Mouse (Mus musculus) gastrocnemius, postnatal 14 days (tissue): ENCODE data around the gene Ddx52. TPM values are rescaled to one million over a fixed set of nuclear protein-coding genes. Genes with fewer than 3 reads are reported as not detected.
A peak's percentile ranks its signal among the peaks of the same experiment; 100 is the strongest.

Experiments
- DNase-seq: peaks from one replicate; pipeline ENCODE4 v3.0.0; 2021; ENCODE audit warnings: mixed read lengths
- intact Hi-C: fragments of 180-260 bp; cut with DNase I; formaldehyde crosslinking; loops from one replicate; pipeline ENCODE4 v1.15.1; 2025; ENCODE audit warnings: low total_unique reads
- long read RNA-seq, 2 experiments: library from polyadenylated mRNA; stranded (forward); transcript quantifications; one replicate each; pipeline ENCODE4 v2.0.0; 2021
- total RNA-seq, 2 experiments: library from RNA; stranded (reverse); gene quantifications; 2 replicates each; pipeline ENCODE4 v1.2.3; 2021

The Ddx52 gene
- 1 to 10 TPM; 9.3 to 9.4 TPM for total RNA-seq
- long read RNA-seq, experiment 1, transcript Ddx52-201 (15 exons, 3,194 nt): major isoform, 18 of 20 reads
- long read RNA-seq, experiment 1, partial matches to known transcripts: 1 of 20 reads
- long read RNA-seq, experiment 1, other reads (novel, unspliced or antisense): 1 of 20 reads
- long read RNA-seq, experiment 2, transcript Ddx52-201 (15 exons, 3,194 nt): major isoform, 15 of 21 reads
- long read RNA-seq, experiment 2, partial matches to known transcripts: 5 of 21 reads
- long read RNA-seq, experiment 2, other reads (novel, unspliced or antisense): 1 of 21 reads

DNA sequence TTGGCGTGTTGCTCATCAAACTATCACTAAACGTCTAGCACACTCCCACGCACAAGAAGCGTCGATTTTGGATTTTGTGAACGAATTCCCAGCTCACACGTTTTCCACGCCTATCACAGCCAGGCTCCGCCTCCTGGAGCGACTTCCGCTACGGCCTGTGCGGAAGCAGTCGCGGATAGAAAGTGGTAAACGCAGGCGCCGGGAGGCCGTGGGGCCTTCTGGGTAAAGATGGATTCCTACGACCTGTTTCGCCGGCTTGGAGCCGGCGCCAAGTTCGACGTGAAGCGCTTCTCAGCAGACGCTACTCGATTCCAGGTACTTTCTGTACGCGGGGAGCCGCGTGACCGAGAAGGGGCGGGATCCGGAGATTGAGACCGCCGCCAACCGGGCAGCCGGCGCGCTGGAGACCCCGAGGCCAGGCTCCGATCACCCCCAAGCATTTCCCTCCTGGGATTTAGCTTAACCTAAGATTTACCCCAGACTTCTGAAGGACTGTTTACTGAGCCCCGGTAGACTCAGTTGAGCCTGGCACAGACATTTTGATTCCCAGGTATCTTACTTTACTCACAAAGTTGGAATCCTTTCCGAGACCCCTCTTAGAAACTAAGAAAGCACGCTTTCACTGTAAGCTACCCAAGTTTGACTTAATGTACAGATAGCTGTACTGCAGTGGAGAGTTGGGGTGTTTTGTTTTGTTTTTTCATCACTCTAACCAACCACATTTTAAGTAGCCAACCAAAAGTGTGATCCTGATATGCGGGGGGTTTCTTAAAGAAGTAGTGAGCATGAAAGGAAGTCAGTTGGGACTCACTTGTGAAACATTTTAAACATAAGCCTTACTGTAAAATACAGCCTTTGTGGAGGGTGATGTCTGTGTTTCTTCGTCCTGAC is at the start of gene Ddx52:
Gene Ddx52 (plus strand): TSS at position 113 of the 891 bp plus-strand sequence.
- peak; percentile 89 for DNase-seq
- intact Hi-C loops: no loop called here

DNA sequence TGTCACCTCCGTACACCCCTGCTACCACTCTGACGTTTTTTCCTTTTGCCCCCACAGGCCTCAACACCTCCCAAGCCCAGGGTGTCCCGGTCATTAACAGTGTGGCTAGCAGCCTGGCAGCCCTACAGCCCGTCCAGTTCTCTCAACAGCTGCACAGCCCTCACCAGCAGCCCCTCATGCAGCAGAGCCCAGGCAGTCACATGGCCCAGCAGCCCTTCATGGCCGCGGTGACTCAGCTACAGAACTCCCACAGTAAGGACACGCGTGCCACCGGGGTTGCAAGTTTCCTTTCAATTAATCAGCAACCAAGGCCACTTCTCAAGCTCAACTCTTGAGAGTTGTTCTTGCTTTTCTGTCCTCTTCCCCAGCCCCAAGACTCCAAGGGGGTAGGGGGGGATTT is 48.5 kb upstream of the Ddx52 start:
- DNase-seq: peak; percentile 5
- intact Hi-C loops: no loop called here

- intact Hi-C loops: no loop called here
- no peak for DNase-seq
Measured at GRCm38 (mm10) chr11:83896430-83897410, 45.1 kb upstream of the Ddx52 start.

GRCm38 (mm10) chr11:83897569-83897968 is 44.3 kb upstream of the Ddx52 start:
- DNase-seq: no peak
- intact Hi-C loops: no loop called here

- intact Hi-C loops: no loop called here
- no peak for DNase-seq
Measured at GRCm38 (mm10) chr11:83902812-83903211, 39.0 kb upstream of the Ddx52 start.

GRCm38 (mm10) chr11:83905756-83906155 is 36.1 kb upstream of the Ddx52 start:
- intact Hi-C loops: no loop called here
- DNase-seq: no peak

DNA sequence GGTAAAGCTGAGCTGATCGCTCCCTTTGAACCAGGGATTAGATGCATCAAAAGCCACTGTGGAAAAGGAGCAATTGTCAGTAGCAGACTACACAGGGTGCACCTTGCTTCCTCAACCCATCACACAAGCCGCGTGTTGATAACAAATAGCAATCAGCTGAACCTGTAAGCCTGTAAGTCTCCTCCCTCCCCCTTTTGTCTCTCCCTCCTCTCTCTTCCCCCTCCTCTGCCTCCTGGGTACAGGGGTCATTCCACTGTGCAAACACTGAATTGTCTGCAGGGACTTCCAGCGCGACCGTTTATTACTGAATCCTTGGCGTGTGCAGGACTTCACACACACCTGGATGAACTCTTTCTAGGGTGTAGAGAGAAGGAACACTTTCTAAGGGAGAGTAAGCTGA is 33.5 kb upstream of the Ddx52 start:
- no peak for DNase-seq
- intact Hi-C loops: no loop called here

DNA sequence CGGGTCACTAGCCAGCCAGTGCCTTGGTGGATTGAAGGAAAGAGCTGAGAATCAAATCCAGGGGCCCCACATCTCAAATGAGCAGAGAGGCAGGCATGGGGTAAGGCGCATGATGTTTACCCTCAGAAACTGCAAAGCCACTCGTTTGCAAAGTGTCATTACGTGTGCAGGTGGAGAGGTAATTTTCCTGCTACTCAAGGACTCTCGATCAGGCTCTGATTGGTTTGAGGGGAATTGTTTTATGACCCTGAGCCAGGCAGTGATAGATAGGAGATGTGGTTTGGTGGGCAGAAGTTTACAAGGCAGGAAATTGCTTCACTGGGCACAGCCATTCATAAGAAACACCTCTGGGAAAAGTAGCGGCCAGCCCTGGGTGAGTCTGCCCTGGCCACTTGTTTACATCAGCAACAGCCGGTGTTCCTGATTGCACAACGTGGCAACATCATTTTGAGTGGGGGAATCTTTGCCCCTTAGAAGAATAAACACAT is 28.0 kb upstream of the Ddx52 start:
- DNase-seq: no peak
- intact Hi-C loops: no loop called here

DNA sequence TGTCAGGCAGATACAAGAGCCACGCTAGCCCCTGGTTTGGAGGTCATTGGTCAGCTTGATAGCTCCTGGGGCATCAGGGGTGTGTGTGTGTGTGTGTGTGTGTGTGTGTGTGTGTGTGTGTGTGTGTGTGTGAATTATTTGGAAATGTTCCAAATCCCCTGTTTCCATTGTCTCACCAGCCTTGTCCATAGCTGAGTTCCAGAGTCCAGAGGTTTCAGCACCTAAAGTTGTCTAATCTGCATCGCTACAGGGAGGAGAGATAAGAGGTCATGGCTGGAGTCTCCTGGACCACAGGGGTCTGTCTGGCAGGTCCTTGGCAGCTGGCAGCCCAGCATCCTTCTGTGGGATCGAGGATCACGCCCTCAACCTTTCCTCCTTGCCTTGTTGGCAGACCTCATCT is 27.4 kb upstream of the Ddx52 start:
- intact Hi-C loops: no loop called here

DNA sequence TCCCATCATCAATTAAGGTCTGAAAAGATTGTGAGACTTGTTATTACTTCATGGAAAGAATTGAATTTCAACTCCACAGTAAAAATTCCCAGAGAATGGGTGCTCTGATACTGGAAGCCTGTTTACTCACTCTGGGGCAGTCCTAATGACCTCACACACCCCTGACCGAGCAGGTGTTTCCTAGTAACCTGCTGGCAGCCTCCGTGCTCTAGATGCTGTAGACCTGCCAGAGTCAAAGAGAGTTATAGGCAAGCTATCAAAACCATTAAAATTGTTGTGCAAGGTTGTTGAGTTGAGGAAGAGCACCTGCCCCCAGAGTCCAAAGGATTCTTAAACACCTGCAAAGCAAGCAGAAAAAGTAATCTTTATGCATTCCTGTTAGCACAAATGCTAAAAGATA is 19.3 kb upstream of the Ddx52 start:
- intact Hi-C loops: no loop called here

More for the DNA sequence above, 27.4 kb upstream of the Ddx52 start:
- DNase-seq: no peak

GRCm38 (mm10) chr11:83927097-83927496 is 14.8 kb upstream of the Ddx52 start:
- intact Hi-C loops: no loop called here
- no peak for DNase-seq

More for the DNA sequence above, 19.3 kb upstream of the Ddx52 start:
- no peak for DNase-seq

GRCm38 (mm10) chr11:83932506-83933106 is 9.3 kb upstream of the Ddx52 start:
- no peak for DNase-seq
- intact Hi-C loops: loop anchor here (10.0 kb wide), 2 partner anchors 98 to 128 kb away; no protein-coding TSS in a partner anchor

DNA sequence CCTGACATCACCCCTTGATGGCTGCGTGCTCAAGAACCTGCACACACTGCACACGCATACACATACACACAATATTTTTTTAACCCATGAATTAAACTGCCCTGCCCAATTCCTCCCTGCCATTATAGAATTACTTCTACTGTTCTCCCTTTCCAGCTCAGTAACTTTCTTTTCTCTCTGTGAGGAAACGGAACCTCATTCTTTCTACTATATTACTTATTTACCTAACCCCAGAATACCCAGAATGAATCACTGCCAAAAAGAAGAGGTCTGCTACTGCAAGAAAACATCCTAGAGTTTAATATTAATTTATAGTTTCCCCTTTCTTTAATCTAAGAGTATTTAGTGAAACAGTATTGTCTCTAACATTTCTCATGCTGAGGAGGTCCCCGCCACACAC is 8.5 kb upstream of the Ddx52 start:
- no peak for DNase-seq
- intact Hi-C loops: loop anchor here (10.0 kb wide), 2 partner anchors 99 to 129 kb away; no protein-coding TSS in a partner anchor

- DNase-seq: peak; percentile 60
- intact Hi-C loops: loop anchor here (10.0 kb wide), 2 partner anchors 101 to 131 kb away; no protein-coding TSS in a partner anchor
Measured at GRCm38 (mm10) chr11:83935986-83936665, 5.7 kb upstream of the Ddx52 start.

GRCm38 (mm10) chr11:83938556-83938955 is 3.3 kb upstream of the Ddx52 start:
- DNase-seq: no peak
- intact Hi-C loops: loop anchor here (10.0 kb wide), 2 partner anchors 104 to 134 kb away; no protein-coding TSS in a partner anchor

GRCm38 (mm10) chr11:83956822-83957221 is 15.0 kb downstream of the Ddx52 start:
- DNase-seq: no peak
- intact Hi-C loops: no loop called here

- intact Hi-C loops: no loop called here
Measured at GRCm38 (mm10) chr11:83961983-83962382, 20.1 kb downstream of the Ddx52 start.

More at GRCm38 (mm10) chr11:83961983-83962382, 20.1 kb downstream of the Ddx52 start:
- DNase-seq: no peak
